Mouse (Mus musculus): ENCODE measurements at regions not wholly inside any gene's neighbourhood (a gene's known extent, or its start where the extent isn't known, plus 50 kb on each side); places are given as distances from the start of the nearest gene placed in this dataset.

DNA sequence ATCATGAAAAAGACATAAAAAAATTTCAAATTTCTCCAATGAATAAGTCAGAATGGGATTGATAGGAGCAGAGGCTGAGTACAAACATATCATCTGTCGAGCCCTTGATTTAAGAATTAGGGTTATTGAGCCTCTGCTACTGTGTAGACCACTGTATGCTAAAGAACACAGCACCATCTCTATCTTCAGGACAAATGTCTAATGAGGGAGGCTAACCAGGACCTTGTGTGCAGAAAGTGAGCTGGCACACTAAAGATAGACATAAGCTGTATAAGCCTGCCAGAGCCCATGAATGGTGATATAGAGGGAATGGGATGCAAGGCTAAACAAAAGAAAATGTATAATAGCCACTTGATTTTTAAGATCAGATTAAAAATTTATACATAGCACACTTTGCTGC, 502.2 kb upstream of the Luzp2 start:
- no peak for DNase-seq

DNA sequence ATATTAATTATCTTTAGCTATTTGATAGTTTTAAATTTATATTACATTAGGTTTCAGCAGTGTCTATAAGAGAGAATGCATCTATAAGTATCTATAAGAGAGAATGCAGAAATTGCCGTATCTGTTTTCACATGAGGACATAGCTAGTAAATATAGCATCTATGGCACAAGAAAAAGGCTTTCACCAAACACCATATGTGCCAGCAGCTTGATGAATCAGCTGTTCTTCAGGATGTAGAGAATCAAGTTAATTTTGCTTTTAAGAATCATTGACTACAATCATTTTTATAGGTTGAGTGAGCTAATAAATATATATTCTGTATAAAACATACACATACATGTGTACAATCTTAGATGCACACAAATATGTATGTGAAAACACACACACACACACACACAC, 500.4 kb upstream of the Luzp2 start:
- DNase-seq, result peak in 1 of 2 experiments; percentile 15

DNA sequence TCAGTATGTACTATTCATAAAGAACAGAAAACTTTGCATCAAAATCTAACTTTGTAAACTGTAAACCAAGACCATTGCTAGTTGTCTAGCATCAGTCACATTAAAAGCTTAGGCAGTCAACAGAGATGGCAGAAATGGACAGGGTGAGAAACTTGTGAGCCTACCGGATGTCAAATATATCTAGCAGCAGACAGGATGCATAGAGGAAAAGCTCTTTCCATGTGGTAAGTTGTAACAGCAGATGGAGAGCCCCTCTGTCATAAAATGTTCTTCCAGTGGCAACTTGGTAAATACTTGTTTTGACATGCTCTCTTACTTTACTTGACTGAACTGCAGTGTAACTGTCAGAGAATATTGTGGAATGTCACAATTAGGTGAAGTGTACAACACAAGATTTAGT, 494.8 kb upstream of the Luzp2 start:
- DNase-seq, result peak in 1 of 2 experiments; percentile 2
